Mouse (Mus musculus) layer of hippocampus, adult 8-10 months (tissue): ENCODE measurements at regions not wholly inside any gene's neighbourhood (a gene's known extent, or its start where the extent isn't known, plus 50 kb on each side); places are given as distances from the start of the nearest gene placed in this dataset.

Experiments
- DNase-seq, 2 experiments: peaks; one replicate each; pipeline ENCODE4 v3.0.0; 2022; ENCODE audit warnings: low spot score in 2 of 2

DNA sequence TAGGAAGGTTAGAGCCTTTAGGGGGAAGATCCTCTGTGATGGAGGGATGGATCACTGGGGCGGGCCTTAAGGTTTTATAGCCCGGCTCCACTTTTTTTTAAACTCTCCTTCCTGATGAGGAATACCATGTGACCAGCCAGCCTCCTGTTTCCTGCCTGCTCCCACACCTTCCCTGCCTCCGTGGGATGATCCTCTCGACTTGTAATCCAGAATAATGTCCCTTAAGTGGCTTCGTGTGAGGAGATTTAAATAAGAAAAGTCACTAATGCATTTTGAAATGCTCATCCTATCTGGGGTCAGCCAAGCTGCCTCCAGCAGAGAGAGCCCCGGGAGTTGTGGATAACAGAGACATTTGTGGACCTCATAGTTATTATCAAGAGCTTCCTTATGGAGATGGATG lies 200.0 kb upstream of the Sulf2 start:
- DNase-seq: no peak

DNA sequence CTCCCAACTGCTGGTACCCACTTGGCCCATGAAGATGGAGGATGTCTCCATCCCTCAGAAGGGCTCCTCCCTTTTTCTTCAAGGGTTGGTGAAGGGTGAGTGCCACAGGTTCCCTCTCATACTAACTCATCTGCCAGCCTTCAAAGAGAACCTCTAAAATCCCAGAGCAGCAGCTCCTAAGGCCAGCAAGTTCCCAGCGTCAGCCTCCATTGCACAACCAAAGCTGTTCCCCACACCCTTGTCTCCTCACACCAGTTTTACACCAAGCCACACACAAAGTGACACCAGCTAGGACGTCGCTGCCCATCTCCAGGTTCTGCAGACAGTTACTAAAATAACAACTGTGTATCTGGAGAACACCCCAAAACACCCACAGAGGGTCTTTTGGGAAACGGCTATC lies 198.9 kb upstream of the Sulf2 start:
- no peak for DNase-seq

DNA sequence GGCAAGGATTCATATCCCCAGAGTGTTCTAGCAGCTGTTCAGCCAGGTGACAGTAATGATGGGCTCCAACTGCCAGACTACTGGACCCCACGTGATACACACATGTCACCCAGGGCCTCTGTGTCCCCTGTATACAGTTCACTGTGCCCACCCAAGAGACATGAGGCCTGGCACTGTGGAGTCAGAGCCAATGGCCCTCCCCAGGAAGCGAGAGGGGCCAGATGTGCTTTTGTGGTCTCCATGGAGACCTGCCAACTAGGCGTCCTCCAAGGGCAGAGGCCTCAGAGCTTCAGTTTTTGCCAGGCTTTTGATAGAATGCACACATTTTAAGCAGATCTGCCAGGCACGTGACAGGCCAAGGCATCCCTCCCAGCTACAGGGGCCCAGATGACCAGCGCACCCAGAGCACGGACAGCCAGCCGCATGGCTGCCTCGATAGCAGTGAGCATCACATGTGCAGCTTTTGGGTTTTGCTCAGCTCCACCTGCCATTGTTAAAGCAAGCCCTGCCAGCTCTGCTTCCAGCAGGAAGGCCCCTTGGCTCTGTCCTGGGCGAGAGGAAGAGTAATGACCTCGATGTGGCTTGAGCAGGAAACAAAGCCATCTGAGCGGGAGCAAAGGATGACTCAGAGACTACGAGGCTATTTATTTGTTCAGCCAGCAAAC lies 198.1 kb upstream of the Sulf2 start:
- no peak for DNase-seq

DNA sequence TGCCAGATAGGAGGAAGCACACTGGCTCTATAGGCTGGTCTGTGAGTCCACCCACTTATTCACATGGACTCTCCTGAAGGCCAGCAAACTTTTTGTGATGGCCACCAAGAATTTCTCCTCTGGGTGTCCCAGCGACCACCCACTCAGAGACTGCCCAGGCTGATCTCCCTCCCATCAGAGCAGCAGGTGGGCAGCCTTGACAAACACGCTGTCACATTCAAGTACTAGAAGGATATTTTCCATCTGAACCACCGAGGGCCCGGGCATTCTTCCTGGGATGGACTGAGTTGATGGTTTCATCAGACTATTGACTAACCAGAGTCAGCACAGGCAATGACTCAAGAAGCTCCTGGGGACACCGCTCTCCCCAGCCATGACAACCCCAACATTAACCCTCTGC lies 196.5 kb upstream of the Sulf2 start:
- DNase-seq: no peak

DNA sequence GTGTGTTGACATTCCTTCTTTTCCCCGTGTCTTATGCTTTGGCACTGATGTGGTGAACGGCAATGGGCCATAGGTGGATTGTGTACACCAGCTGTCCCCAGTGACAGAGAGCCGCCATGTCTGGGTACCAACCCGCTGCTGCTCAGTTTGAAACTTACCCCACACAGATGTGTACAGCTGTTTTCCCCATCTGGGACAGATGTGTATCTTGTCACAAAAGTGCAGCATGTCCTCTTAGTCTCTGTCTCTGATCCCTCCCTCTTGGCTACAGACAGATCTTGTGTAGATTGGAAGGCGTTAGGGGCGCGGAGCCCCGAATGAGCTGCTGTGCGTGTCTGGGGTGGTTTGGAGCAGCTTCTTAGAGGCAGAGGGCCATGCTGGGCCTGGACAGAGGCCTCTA lies 196.1 kb upstream of the Sulf2 start:
- no peak for DNase-seq

DNA sequence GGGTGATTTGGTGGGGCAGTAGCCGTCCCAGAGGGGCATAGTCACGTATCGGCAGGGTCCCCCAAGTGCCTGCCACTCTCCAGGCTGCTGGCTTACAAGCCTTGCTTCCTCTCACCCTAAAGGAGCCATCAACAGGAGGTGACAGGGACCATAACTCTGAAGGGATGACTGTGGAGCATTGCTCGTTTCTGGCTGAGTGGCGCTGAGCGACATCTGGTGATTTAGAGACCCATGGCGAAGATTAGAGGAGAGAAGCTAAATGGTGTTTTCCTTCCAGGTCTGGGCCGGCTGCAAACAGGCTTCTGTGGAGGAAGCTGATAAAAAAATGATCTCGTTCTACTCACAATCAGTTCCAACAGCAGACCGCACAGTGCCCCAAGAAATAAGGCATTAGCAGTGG lies 193.2 kb upstream of the Sulf2 start:
- DNase-seq: no peak

DNA sequence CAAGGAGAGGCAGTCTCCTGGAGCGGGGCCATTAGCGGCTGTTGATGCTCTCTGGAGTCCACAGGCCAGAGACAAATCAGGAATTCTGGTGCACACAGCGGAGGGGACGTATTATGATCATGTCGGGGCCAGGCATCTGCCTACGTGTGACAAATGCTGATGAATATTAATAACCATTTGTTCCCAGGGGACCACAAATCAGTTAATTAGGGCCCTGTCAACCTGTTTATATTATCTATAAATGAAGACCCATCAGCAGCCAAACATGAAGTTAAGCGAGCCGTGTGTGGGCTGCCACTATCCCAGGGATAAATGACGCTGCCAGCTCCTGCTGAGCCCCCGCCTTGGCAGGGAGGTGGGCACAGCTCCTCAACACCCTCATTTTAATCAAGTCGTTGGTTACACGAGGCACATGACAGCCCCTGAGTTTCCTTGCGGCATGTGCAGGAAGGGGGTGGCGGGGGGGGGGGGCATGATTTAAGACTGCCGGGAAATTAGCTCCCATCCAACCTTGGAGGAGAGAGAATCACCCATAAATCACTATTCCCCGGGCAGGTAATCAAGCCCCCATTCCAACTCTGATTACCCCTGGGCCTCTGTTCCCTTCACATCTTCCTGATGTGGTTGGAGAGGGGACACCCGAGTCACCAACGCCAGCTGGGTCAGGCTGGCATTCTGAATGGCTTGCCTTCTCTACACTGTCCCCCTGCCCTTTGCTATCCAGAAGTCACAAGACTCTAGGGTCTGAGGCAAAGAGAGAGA lies 191.1 kb upstream of the Sulf2 start:
- DNase-seq: no peak

DNA sequence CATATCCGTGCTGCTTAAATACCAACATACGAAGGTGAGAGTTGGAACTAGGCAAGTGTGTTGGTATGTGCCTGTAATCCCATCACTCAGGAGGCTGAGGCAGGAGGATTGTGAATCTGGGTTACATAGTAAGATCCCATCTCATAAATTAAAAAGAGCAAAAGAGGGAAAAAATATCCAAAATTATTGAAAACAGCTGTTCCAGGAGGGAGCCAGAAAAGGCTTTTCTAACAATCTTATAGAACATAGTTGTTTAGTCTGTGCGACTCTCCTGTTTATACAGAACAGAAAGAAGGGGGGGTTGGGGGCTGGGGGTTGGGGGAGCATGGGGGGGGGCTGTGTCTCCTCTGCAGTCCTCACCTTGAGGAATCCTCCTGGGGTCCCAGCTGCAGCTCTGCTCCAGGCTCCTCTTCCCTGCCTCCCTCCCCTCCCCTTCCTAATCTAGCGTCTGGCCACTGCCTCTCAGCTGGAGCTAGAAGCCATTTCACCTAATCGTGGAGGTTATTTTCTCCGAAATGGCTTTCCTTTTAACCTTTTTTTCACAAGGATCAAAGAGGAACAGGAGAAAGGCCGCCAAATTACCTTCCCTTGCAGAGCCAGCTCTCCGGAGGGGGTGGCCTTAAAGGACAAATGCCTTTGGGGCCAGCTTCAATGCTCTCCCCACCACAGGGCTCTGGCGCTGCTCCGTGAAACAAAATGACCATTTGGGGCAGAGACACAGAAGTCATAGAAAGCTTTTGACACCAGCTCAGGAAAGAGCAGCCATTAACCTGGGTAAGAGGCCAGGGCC lies 188.3 kb upstream of the Sulf2 start:
- no peak for DNase-seq

DNA sequence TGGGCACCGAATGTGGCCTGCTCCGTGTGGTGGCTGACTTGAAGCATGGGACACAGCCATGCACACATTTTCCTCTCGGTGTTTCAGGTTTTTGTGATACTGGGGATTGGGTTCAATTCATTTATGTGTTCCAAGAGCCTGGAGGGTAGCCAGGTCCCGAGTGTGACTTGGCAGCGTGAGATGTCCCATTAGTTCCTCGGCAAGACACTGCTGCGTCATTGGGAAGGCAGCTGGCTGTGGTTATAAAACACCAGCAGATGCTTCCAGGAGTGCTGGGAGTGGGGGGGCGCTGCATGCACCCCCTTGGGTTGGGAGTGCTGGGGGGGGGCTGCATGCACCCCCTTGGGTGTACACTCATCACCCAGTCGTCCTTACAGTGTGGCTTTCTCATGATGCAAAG lies 186.9 kb upstream of the Sulf2 start:
- DNase-seq: peak; percentile 45 to 68

DNA sequence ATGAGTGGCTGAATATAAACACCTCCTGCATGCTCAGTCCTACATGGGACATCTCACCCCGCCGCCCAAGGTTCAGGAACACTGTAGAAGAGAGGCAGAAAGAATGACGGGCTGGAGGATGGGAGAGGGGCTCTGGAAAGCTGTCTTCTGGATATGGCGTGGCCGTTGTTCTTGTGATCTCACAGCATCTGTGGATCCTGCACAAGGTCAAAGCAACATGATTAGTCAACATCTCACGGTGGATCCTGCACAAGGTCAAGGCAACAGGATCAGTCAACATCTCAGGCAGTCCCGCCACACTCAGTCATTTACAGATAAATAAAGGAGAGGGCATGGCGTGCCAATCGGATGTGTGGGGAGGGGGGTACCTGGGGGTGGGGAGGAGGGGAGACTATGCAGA lies 184.7 kb upstream of the Sulf2 start:
- DNase-seq: no peak

DNA sequence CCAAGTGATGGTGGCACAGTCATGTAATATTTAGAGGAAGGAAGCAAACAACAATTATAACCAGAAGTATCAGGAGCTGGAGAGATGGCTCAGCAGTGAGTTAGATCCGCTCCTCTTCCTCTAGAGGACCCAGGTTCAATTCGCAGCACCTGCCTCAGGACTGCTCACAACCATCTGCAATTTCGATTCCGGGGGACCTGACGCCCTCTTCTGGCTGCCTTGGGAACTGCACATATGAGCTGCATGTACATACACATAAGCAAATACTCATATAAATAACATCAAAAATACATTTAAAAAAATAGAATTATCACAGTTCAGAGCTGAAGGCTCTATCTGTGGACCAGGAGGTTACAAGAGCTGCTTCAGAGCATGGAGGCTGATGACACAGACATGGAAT lies 184.0 kb upstream of the Sulf2 start:
- no peak for DNase-seq

DNA sequence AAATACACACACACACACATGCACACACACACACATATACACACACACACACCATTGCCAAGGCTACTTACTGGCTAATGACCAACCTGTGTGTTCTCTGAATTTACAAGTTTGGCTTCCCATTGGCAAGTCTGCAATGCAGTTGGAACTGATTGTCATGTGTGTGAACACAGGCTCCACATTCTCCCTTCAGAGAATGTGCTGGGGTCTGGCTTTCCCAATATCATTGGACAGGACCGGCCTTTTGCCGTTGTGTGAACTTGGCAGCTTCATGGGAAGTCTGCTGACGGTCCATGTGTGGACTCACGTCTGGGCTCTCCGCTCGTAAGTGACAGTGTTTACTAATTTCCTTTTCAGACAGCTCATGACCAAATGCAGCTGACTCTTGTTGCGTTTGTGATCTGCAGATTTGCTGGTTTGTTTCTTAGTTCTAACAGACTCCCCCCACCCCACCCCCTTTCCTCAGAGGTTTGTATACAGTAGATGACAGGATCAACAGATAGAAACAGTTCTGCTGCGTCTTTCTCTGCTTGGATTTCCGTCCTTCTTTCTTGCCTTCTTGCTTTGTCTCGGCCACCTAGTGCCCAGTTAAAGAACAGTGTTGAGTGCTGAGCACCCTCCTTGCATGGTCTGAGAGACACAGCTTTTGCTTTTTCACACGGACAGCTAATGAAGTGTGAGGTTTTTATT lies 183.1 kb upstream of the Sulf2 start:
- no peak for DNase-seq

DNA sequence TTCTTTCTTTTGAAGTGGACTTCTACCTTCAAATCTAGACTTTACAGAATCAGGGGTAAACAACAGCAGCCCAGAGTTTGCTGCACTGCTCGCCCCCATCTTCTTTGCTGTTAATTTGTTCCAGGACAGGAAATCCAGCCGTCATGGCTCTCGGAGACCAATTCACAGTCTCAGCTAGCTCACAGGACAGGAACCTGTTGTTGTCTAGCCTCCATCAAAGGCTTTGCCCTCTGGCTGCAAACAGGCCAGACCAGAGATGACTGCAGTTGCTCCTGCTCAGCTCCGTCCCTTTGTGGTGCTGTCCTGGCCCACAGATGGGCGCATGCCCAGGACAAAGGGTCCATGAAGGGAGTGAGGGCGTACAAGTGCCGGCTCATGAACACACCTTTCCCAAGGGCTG lies 182.2 kb upstream of the Sulf2 start:
- DNase-seq: no peak

DNA sequence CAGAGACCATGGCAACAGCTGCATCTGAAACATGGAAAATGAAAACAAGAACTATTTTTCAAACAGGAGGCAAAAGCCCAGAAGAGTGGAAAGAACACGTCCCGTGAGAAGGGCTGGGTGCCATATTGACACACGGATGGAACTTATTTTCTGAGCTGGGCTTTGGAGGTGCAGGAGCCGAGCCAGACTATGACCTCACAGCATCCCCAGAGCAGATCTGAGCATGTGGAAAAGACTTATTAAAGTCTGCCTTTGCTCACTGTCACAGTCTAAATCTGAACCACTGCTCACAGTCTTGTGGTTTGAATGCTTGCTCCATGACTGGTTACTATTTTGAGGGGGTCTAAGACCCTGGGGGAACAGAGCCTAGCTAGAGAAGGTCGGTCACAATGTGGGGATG lies 180.2 kb upstream of the Sulf2 start:
- no peak for DNase-seq

DNA sequence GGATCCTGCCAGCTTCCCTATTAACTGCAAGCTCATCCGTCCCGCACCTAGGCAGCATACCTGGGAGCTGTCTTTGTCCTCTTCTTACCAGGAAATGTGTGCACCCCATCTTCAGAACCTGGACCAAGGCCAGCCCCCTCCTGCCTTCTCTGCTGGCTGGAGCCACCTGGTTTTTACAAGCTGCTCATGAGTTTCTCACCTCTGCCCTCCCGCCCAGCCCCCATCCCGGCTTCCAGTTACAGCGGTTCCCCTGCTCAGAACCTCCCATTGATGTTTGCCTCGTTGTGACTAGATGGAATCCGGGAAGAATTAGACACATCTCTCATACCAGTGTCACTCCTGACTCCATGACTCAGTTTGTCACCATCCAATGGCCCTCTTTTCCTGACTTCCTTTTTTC lies 179.1 kb upstream of the Sulf2 start:
- no peak for DNase-seq

DNA sequence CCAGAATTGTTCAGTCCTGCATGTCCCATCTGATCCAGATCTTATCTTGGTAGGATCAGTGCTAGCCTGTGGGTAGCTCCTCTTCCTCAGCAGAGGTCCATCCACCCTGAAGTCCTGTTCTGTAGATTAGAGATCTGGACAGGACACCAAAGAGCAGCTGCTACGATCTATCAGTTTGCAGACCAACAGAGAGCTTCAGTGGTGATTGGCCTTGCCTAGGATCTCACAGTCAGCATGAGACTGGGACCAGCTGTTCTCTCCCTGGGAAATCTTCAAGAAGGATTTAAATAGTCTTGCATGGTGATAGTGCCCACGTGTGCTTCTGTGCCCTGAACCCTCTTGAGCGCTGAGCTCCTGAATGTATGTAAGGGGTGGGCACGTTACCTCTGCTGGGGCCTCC lies 178.4 kb upstream of the Sulf2 start:
- no peak for DNase-seq

DNA sequence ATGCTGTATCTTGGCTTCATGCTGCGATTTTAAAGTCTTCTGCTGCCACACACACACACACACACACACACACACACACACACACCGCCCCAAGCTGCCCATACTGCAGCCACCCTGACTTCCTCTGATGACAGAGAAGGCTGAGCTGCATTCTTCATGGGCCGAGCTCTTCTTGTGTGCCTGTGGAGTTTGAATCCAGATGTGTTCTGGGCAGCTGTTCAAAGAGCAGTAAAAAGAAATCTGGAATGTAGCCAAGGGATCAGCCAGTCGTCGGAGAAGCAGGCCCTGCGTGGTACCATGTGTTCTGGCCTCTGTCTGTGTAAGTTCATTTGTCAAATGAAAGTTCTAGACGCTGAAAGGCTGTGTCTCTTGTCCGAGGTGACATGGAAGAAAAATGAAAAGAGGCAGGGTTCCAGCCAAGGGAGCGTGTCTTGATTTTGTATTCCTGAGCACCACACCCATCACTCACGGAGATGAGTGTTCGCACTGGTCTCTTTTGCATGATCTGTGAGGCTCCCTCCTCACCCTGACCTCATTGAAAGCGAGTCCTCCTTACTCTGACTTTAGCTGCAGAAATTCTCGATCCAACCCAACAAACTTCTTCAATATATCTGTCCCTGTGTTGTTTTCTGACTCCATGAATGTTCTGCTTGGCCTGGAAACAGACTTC lies 177.4 kb upstream of the Sulf2 start:
- no peak for DNase-seq

DNA sequence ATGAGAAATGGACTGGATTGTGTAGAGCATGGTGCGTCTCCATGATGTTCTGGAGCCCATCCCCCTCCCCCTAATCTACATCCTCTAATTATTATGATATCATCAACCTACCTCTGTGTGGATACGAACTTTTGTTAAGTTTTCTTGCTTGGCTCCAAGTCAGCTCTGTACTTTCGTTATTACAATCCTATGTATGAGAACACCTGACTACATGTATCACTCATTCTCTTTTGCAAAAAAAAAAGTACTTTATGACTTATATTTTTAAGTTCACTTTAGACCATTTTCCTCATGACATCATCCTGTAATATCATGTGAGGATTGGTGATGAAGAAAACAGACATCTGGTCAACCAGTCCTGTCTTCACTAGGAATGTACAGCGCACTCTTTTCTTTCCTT lies 175.7 kb upstream of the Sulf2 start:
- DNase-seq: no peak

DNA sequence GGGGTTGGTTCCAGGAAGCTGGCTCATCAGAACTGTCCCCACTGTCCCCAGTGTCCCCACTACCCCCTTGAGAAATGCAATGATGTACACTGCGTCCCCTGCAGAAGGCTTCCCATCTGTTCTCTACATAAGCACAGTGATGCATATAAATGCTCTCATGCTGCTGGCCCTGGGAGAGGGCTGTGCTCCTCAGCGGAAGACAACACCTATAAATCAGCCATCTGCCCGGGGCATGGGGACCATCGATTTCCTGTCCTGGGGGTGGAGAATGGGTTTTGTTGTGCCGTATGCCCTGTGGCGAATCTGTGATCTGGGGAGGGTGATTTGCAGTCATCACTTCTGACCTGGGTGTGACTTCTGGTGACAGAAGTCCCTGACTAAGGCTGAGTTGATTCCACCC lies 174.9 kb upstream of the Sulf2 start:
- no peak for DNase-seq

DNA sequence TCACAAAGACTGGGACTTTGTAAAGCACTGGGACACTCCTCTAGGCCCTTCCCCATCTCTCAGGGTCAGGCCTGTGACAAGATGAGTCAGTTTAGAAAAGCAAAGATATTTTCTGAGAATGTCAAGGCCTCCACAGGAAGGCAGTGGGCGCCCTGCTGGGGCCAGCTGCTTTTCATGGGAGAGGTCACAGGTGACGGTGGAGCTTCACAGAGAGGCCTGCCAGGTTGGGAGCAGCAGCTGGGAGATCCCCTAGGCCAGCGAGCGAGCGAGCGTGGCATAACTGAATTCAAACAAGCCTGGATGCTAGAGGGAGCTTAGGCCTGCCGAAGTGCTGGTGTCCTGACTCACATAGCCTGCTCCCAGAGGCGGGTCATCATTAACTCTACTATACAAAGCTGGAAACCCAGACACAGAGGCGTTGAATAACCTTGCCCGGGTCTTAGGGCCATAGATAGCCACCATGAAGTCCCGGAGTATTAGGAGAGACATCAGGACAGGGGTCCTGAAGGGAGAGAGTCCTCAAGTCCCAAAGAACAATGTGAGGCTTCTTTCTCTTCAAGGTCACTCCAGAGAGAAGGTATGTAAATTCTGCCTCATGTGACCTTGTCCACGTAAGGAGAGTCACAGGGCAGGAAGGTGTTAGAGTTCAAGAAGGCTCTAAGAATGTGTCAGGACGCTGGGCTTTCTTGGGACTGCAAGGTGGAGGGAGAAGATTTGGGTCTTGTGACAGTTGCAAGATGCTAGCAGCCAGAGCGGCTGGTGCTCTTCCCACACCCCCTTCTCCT lies 174.3 kb upstream of the Sulf2 start:
- no peak for DNase-seq

DNA sequence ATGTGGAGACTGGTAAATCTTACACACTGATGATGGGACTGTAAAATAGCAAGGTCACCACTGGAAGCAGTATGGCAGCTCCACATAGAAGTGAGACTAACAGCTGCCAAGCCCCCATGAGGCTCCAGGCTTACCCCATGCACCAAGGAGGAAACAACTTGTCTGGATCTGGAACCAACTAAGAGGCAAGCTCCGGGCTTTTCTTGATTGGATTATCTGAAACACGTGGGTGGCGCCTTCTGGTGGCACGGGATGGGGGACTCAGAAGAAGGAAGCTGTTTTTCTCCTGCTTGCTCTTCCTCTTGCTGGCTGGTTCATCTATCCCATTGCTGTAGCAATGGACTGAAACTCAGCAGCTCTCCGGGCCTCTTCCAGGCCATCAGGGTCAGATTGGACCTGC lies 171.5 kb upstream of the Sulf2 start:
- DNase-seq: no peak
